12 mouse cellular contexts compared by ENCODE assay signal in genomic region chr2:116913677-116914405, GRCm38 (mm10). TPM values are rescaled to one million over a fixed set of nuclear protein-coding genes. Genes with fewer than 3 reads are reported as not detected.
DNase-seq lines count a peak whose midpoint lies in the region; ATAC-seq and TF ChIP-seq lines count a peak whose summit lies in the region.
"Had no signal": no experiment of that assay in that cellular context is flagged by ENCODE, and none has a peak within 500 bp of the region (broad histone marks: within the 10 kb centered on the region; RNA-seq: fewer than 3 reads in every experiment).

No protein-coding gene starts in this region.

- no peak overlapping the region for H3K9ac ChIP-seq in stomach, postnatal 0 days (ENCODE audit: low read length)

- H3K27me3 ChIP-seq in stomach, postnatal 0 days (ENCODE audit: control insufficient read depth, insufficient read depth, low read length): no peaks in the 10 kb centered on the region

- DNase-seq in left cerebral cortex, adult 11 months (ENCODE audit: low spot score): peak; percentile 84
- DNase-seq in left cerebral cortex, postnatal 4 days: no peak
- peak; percentile 30 to 50 for DNase-seq in layer of hippocampus, postnatal 36 days
- DNase-seq in stomach, postnatal 0 days (ENCODE audit: low spot score): no peak
- no peak for DNase-seq in thymus, postnatal 4 days
- DNase-seq: lung, postnatal 36 days had no signal

- H3K9me3 ChIP-seq in stomach, postnatal 0 days (ENCODE audit: control insufficient read depth, low read length): no peaks in the 10 kb centered on the region
- H3K9me3 ChIP-seq: limb, embryonic 10.5 days had no signal

- intact Hi-C loops in left cerebral cortex, postnatal 4 days (cut with DNase I): no loop called here

- H3K27ac ChIP-seq in stomach, postnatal 0 days (replicated peaks): no peak overlapping the region
- H3K27ac ChIP-seq: limb, embryonic 10.5 days had no signal

- peak; percentile 88 for ATAC-seq in frontal cortex, adult (ENCODE audit: low TSS enrichment)
- peak; percentile 40; the same call in 1 of the 2 replicates for ATAC-seq in stomach, postnatal 0 days (ENCODE audit: low FRiP score, low TSS enrichment)
- no peak for ATAC-seq in megakaryocyte-erythroid progenitor cell, adult 5-6 weeks (replicated peaks; ENCODE audit: low FRiP score, low TSS enrichment, poor library complexity, severe bottlenecking)

- TF ChIP-seq EP300 in stomach, postnatal 0 days (optimal IDR thresholded peaks at IDR 0.05): no peak

- 63% methylated on average over 20 of the region's 20 CpGs for WGBS in stomach, postnatal 0 days

- TF ChIP-seq CTCF in stomach, postnatal 0 days (IDR thresholded peaks at IDR 0.05; ENCODE audit: low read depth): no peak

- no peaks in the 10 kb centered on the region for H3K36me3 ChIP-seq in stomach, postnatal 0 days (ENCODE audit: control insufficient read depth, insufficient read depth, low read length)
- H3K36me3 ChIP-seq: limb, embryonic 10.5 days had no signal

- no peak overlapping the region for H3K4me3 ChIP-seq in stomach, postnatal 0 days (ENCODE audit: low read depth, low read length)
- H3K4me3 ChIP-seq: limb, embryonic 10.5 days had no signal

- no peak overlapping the region for H3K4me2 ChIP-seq in stomach, postnatal 0 days (replicated peaks; ENCODE audit: low read depth)

- no peaks in the 10 kb centered on the region for H3K4me1 ChIP-seq in stomach, postnatal 0 days (replicated peaks; ENCODE audit: control insufficient read depth, insufficient read depth)
- H3K4me1 ChIP-seq: limb, embryonic 10.5 days had no signal

RNA-seq across cellular contexts. Expression of gene Tmco5, which starts 35.4 kb away (rescaled TPM):
- under 1 TPM; 0.34 to 0.72 TPM for total RNA-seq in left cerebral cortex, postnatal 4 days (2021)
- total RNA-seq in layer of hippocampus, postnatal 36 days (2021): 1 to 10 TPM; 1.2 to 1.3 TPM
- polyA plus RNA-seq in stomach, postnatal 0 days (2015; fragmentation: Nextera tagmentation; extraction: Ambion mirVana): not detected in 2 replicates
- total RNA-seq in megakaryocyte-erythroid progenitor cell, adult 5-6 weeks (2014; fragmentation: Nextera tagmentation): not detected in 2 replicates
- total RNA-seq in megakaryocyte-erythroid progenitor cell, adult 5-6 weeks (2017): not detected in 2 replicates
- total RNA-seq: ES-E14; neutrophil, adult 5-6 weeks had no signal
- polyA plus RNA-seq: hindbrain, embryonic 11.5 days; limb, embryonic 10.5 days had no signal

Comparison
In these comparisons a context has a peak if more than half of its experiments do, and no peak if none do; other contexts are left out.
1. DNase-seq: peak in left cerebral cortex, adult 11 months (single experiment) and layer of hippocampus, postnatal 36 days (2 of 2); none in left cerebral cortex, postnatal 4 days (single experiment), stomach, postnatal 0 days (single experiment) and thymus, postnatal 4 days (single experiment).